Mouse (Mus musculus): ENCODE measurements around the gene Pgp.

Pgp gene

DNA sequence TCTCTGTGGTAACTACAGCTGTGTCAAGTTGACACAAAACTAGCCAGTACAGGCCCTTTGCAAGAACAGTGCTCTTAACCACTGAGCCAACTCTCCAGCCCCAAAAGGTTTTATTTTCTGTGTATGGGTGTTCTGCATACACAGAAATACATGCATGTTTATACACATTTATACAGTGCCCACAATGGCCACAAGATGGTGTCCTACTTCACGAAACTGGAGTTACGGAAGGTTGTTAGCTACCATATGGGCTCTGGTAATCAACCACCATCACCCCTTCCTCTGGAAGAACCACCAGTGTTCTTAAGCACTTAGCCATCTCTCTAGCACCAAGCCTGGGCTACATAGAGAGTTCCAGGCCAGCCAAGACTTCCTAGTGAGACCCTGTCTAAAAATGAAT lies 8.6 kb upstream of the Pgp start:
- DNase-seq (ENCODE audit: low spot score): peak; percentile 59

GRCm38 (mm10) chr17:24462932-24463331 lies 7.3 kb upstream of the Pgp start:
- DNase-seq (ENCODE audit: low spot score): no peak

GRCm38 (mm10) chr17:24463374-24464133 lies 6.6 kb upstream of the Pgp start:
- no peak for DNase-seq (ENCODE audit: low spot score)

DNA sequence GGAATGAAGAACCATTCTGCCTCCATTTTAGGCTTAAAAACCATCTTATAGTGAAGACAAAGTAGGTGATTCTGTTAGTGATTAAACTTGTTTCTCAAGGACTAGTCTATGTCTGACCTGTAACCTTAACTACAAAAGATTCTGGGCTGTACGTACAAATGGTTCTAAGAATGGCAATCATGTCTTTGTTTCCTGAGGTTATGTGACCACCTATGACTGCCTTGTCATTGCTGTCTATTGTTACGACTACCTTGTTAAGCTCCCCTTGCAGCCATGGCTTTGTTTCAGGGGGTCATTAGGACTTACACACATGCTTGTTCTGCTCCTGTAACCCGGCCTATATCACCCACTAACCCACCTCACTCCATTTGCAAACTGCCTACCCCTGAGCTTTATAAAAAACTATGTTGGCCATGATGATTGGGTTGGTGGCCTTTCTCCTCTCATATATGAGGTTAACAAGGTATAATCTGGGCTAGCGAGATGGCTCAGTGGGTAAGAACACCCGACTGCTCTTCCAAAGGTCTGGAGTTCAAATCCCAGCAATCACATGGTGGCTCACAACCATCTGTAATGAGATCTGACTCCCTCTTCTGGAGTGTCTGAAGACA lies 1.5 kb upstream of the Pgp start:
- no peak for DNase-seq (ENCODE audit: low spot score)

DNA sequence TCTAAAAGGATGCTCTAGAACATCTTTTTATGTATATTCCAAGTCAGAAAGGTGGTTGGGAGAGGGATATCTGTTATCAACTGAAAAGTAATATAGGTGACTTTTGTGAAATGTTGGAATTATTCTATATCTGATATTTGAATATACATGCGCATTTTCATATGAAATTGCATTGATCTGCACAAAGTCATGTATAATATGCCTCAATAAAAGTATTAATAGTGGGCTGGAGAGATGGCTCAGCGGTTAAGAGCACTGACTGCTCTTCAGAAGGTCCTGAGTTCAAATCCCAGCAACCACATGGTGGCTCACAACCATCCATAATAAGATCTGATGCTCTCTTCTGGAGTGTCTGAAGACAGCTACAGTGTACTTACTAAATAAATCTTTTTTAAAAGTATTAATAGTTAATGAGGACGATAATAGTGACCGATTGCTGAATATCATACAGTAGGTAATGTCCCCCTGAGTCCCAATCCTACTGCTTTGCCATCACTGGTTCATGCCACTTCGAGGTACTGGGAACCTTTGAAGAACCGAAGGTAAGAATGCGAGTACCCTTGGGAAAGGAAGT lies 769 bp upstream of the Pgp start:
- no peak for DNase-seq (ENCODE audit: low spot score)

DNA sequence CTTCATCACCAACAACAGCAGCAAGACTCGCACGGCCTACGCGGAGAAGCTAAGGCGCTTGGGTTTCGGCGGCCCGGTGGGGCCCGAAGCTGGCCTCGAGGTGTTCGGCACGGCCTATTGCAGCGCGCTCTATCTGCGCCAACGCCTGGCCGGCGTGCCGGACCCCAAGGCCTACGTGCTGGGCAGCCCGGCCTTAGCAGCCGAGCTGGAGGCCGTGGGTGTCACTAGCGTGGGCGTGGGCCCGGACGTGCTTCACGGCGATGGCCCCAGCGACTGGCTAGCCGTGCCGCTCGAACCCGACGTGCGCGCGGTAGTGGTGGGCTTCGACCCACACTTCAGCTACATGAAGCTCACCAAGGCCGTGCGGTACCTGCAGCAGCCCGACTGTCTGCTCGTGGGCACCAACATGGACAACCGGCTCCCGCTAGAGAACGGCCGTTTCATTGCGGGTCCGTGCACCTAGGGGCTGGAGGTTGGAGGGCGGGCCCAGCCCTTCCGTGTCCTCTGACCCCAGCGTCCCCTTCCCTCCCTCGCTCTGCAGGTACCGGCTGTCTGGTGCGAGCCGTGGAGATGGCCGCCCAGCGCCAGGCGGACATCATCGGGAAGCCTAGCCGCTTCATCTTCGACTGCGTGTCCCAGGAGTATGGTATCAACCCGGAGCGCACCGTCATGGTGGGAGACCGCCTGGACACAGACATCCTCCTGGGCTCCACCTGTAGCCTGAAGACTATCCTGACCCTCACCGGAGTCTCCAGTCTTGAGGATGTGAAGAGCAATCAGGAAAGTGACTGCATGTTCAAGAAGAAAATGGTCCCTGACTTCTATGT lies 722 bp downstream of the Pgp start:
- peak; percentile 34 for DNase-seq (ENCODE audit: low spot score)

DNA sequence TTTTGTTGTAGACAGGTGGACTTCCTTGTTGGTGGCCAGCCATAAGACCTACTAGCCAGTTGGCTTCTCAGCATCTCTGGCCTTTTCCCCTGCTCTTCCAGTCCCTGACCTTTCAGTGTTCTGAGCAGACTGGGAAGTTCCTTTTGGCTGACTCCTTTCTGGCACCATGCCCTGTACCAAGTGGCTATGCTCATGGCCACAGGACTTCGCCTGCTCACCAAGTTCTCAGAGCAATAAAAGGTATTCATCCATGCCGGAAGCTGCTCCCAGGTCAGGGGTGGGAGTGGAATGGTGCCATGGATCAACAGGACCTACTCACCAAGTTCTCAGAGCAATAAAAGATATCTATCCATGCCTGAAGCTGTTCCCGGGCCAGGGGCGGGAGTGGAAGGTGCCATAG lies 2.3 kb downstream of the Pgp start:
- DNase-seq (ENCODE audit: low spot score): no peak

GRCm38 (mm10) chr17:24473612-24474275 lies 3.6 kb downstream of the Pgp start, which contains the start of gene Bricd5:
Gene Bricd5, plus strand, starts transcription at chr17:24473884.
- DNase-seq (ENCODE audit: low spot score): no peak

DNA sequence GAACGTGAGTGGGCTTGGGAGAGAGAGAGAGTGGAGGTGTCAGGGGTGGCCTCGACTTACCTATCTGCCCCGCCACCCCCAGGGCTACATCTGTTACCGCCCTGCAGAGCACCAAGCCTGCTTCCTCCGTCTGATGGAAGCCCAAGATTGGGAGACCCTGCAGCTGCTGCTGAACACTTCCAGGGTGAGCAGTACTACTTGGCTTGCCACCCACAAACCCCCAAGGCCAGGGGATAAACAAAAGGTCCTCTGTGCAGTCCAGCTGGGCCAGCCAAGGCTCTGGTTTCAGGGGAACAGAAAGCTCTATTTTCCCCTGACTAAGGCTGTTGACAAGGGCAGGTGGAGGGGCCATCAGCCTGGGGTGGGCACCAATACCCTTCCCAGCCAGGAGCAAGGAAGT lies 4.4 kb downstream of the Pgp start:
- no peak for DNase-seq (ENCODE audit: low spot score)

DNA sequence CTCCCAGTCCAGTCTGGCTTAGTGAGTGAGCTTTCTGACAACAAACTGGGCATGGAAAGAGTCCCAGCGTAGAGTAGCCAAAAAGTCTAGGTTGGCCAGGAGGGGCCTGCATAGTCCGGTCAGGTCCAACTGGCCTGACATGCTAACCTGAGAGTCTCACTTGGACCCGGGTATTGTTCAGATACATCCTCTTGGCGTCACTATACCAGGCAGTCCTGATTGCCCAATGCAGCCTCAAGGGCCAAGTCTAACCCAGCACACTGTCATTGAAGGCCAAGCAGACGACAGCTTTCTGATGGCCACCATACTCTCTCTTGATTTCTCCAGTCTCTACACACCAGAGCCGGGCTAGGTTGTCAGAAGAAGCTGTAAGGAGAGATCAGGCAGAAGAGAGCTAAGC lies 5.4 kb downstream of the Pgp start:
- no peak for DNase-seq (ENCODE audit: low spot score)

DNA sequence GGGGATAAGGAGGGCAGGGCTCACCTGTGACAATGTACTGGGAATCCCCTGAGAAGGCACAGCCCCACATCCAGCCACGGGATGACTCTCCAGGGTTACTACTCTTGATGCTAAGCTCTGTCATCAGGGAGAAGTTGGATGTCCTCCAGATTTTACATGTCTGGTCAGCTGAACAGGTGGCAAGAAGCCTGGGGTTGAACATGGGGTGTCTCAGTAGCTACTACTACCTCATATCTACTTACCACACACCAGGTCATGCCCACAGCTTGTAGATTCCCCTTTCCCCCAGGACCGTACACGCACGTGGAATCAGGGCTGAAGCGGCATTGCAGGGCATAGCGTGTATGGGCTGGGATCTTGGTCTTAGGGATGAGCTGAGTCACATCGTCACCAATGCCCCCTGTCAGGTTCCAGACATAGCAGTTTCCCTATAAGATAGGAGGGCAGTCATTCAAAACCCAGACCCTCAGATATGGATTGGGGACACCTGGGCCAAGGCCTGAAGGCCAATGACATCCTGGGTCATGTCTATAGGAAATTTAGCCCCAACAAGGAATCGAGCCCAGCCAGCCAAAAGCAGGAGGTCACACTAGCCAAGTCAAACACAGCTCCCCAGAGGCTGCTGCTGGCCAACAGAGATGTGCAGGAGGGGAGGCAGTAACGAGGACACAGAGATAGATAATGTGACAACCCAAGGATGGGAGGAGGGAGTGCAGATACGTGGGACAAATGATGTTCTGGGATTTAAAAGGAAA lies 6.0 kb downstream of the Pgp start:
- no peak for DNase-seq (ENCODE audit: low spot score)

DNA sequence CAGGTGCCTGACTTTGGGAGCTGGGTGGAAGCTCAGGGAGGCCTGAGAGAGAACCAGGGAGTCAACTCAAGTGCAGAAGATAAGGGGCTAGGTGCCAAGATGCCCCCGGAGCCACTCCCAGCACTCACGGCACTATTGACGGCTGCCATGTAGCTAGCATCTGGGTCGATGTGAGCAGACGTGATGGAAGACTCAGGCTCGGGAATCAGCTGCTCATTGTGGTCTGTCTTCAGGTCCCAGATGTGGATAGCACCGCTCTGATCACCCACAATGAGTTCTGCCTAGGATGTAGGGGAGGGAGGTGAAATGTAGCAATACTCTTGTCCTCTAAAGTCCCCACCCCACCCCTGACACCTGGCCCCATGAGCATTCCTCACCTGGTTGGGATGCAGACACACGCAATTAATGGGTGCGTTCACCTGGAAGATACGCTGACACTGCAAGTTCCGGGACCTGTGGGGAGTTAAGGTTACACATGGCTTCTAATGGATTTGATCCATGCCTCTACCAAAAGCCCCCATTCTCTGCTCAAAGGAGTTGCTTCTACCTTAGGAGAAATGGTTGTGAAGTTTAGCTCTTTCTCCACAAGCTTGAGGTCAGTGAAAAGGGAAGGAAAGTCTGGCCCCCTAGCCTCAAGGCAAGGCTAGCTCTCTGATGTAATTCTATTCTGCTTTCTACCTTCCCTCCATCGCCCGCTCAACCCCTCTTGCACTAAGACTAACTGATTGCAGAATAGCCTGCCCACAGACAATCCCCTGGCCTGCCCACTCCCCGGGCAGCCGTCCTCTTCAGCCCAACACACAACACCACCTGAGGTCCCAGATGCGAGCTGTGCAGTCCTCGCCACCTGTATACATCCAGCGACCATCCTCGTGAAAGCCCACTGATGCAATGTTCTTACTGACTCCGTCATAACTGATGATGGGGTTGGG lies 7.1 kb downstream of the Pgp start:
- DNase-seq (ENCODE audit: low spot score): no peak

GRCm38 (mm10) chr17:24477985-24478600 lies 7.9 kb downstream of the Pgp start:
- no peak for DNase-seq (ENCODE audit: low spot score)

GRCm38 (mm10) chr17:24478663-24479380 lies 8.6 kb downstream of the Pgp start, which contains the start of gene Mlst8:
Gene Mlst8, minus strand, starts transcription at chr17:24479078.
- peak; percentile 98 for DNase-seq (ENCODE audit: low spot score)

DNA sequence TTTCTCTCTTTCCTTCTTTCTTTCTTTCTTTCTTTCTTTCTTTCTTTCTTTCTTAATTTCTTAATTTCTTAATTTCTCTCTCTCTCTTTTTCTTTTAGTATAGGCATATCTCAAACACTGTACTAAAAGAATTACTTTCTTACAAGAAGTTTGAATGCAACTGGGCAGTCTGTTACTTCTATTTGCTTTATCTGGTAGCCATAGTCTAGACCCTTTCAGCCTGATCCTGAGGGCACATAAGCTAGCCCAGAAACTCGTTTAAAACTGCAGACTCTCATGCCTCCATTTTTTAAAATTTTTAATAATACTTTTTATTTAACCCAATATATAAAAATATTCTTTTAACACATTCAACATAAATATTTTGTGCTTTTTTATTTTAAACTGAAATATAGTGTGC lies 9.2 kb downstream of the Pgp start:
- no peak for DNase-seq (ENCODE audit: low spot score)

- no peak for DNase-seq (ENCODE audit: low spot score)
Observed at GRCm38 (mm10) chr17:24480201-24480826, 10.1 kb downstream of the Pgp start.

- DNase-seq (ENCODE audit: low spot score): no peak
Observed at GRCm38 (mm10) chr17:24481027-24481815, 11.0 kb downstream of the Pgp start.

GRCm38 (mm10) chr17:24483495-24483894 lies 13.3 kb downstream of the Pgp start:
- no peak for DNase-seq (ENCODE audit: low spot score)
